Mouse (Mus musculus) limb, embryonic 11.5 days (tissue): ENCODE measurements at regions not wholly inside any gene's neighbourhood (a gene's known extent, or its start where the extent isn't known, plus 50 kb on each side); places are given as distances from the start of the nearest gene placed in this dataset.

Experiments used
- ATAC-seq: fragments of 200-750 bp; cut with Nextera tagmentation; 2 replicates; pipeline ENCODE4 v1.8.0; 2017; ENCODE audit warnings: low read depth; ENCODE audit not compliant: insufficient number of reproducible peaks, low FRiP score, low TSS enrichment
- DNase-seq: peaks from one replicate; pipeline ENCODE4 v3.0.0-alpha.2; 2015; ENCODE audit warnings: low spot score
- H3K27ac ChIP-seq: fragments of 300-500 bp; sonication (generic); replicated peaks from 2 replicates; pipeline ENCODE4 v1.5.1; 2014; ENCODE audit warnings: low read depth, mild to moderate bottlenecking, low read length
- H3K27me3 ChIP-seq: fragments of 300-500 bp; sonication (generic); 2 replicates; pipeline ENCODE4 v1.6.1; 2014; ENCODE audit warnings: mild to moderate bottlenecking, low read length, mixed read lengths; ENCODE audit not compliant: control insufficient read depth, insufficient read depth
- H3K36me3 ChIP-seq: fragments of 300-500 bp; sonication (generic); 2 replicates; pipeline ENCODE4 v1.6.1; 2014; ENCODE audit warnings: mild to moderate bottlenecking, low read length, moderate library complexity, mixed read lengths; ENCODE audit not compliant: control insufficient read depth, insufficient read depth
- H3K4me1 ChIP-seq: fragments of 300-500 bp; sonication (generic); 2 replicates; pipeline ENCODE4 v1.6.1; 2014; ENCODE audit warnings: low read length, mixed read lengths; ENCODE audit not compliant: control insufficient read depth, insufficient read depth
- H3K4me2 ChIP-seq: fragments of 300-500 bp; sonication (generic); 2 replicates; pipeline ENCODE4 v1.6.1; 2014; ENCODE audit warnings: low read depth, mild to moderate bottlenecking, moderate library complexity; ENCODE audit not compliant: severe bottlenecking
- H3K4me3 ChIP-seq: fragments of 300-500 bp; sonication (generic); 2 replicates; pipeline ENCODE4 v1.5.1; 2014; ENCODE audit warnings: low read depth, low read length
- H3K9ac ChIP-seq: fragments of 300-500 bp; sonication (generic); 2 replicates; pipeline ENCODE4 v1.6.1; 2014; ENCODE audit warnings: mild to moderate bottlenecking, low read length
- H3K9me3 ChIP-seq: fragments of 300-500 bp; sonication (generic); 2 replicates; pipeline ENCODE4 v1.6.1; 2016; ENCODE audit warnings: low read length; ENCODE audit not compliant: control insufficient read depth
- WGBS: fragments of 180-500 bp; shearing (Covaris S2); extraction: QIAGEN DNeasy Blood & Tissue Kit; methylation state at CpG from one replicate; pipeline ENCODE4 v1.1.7; 2014; 5-methylcytosine and 5-hydroxymethylcytosine counted together

DNA sequence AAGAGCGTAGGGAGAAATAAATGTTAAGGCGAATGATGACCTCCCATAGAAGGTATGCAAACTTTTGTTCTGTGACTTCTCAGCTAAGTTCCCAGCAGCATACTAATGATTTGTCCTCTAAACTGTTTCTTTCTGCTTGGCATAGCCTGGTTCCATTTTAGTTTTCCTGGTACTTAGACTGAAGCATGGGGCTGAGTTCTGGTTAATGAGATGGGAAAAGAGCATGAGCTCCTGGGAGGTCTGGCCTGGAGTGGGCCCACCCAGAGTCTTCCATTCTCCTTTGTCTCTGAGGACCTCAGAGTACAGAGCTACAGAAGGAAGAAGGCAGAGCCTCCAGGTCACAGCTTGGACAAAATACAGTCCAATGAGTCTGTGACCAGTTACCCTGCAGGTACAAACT is 586.9 kb upstream of the B3galt2 start:
- H3K9ac ChIP-seq = no peak overlapping the region
- no peaks in the 10 kb centered on the region for H3K36me3 ChIP-seq
- H3K27me3 ChIP-seq = no peaks in the 10 kb centered on the region
- no peak for DNase-seq
- H3K4me1 ChIP-seq = no peaks in the 10 kb centered on the region
- no peak overlapping the region for H3K4me2 ChIP-seq
- H3K9me3 ChIP-seq = no peaks in the 10 kb centered on the region
- H3K27ac ChIP-seq = no peak overlapping the region
- WGBS = 100% methylated on average over 2 of the region's 2 CpGs
- no peak for ATAC-seq
- H3K4me3 ChIP-seq = no peak overlapping the region

DNA sequence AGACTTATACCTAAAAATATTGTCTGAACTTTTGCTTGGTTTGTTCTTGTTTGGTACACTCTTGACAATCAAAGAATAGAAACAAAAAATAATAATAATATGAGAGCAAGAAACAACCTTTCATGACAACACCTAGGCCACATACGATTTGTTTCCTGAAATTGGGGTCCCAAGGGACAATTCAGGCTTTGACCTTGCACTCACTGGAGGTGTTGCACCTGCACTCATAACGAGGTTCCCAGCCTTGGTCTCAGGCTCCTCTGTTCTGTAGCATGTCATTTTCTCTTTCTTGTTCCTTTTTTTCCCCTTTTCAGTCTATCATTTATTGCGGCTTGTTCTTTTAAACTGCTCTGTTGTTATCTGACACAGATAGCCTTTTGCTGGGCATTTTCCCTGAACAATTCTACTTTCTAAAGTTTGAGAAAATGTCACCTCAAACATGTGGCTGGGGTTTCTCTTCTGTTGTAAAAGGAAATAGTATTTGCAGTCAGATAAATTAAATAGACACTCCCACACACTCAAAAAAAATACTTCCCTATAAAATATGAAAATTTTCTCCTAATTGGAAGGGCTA is 585.9 kb upstream of the B3galt2 start:
- Histone ChIP-seq H3K9me3 (no peaks in the 10 kb centered on the region), H3K36me3 (no peaks in the 10 kb centered on the region), H3K27ac (no peak overlapping the region), H3K4me3 (no peak overlapping the region), H3K9ac (no peak overlapping the region), H3K27me3 (no peaks in the 10 kb centered on the region), H3K4me1 (no peaks in the 10 kb centered on the region), H3K4me2 (no peak overlapping the region)
- ATAC-seq (0 out of 2 replicates have a peak, but pooled peaks have one; percentile 51), DNase-seq (no peak)
- WGBS = 69% methylated on average over 3 of the region's 3 CpGs

DNA sequence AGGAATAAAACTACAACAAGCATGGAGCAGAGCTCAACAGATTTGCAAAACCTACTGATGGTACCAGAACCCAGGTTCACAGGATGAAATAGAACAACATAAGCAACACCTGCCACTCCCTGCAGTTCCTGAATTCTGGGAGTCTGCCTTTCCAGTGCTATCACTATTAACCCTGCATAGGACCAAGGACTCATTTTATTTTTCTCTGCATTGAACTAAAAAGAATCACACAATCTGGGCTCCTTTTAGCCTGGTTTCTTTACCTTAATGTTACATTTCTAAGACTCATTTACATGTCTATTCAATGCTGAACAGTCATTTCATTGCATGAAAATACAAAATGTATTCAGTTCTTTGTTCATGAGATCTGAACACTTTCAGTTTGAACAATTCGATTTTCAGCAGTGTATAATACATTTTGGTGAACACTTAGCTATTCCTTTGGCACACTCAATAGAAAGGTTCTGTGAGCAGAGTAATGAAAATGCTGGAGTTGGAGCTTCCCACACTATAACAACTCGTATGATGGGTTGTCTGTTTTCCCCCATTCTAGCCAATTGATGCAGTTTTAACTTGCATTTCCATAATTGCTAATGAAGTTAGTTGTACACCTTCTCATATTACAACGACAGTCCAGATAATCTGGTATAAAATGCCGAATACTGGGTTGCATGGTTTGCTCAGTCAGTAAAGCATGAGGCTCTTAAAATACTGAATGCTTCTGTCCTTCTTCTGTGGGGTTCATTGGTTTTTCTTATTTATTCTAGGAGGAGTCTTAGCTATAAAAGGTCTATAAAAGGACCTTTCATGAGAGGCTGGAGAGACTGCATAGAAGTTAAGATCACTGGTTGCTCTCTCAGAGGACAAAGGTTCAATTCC is 579.5 kb upstream of the B3galt2 start:
- Histone ChIP-seq H3K9me3 (no peaks in the 10 kb centered on the region), H3K4me2 (no peak overlapping the region), H3K4me1 (no peaks in the 10 kb centered on the region), H3K9ac (no peak overlapping the region), H3K36me3 (no peaks in the 10 kb centered on the region), H3K27me3 (no peaks in the 10 kb centered on the region), H3K27ac (no peak overlapping the region), H3K4me3 (no peak overlapping the region)
- ATAC-seq (no peak), DNase-seq (no peak)
- WGBS = 71% methylated on average over 4 of the region's 4 CpGs

DNA sequence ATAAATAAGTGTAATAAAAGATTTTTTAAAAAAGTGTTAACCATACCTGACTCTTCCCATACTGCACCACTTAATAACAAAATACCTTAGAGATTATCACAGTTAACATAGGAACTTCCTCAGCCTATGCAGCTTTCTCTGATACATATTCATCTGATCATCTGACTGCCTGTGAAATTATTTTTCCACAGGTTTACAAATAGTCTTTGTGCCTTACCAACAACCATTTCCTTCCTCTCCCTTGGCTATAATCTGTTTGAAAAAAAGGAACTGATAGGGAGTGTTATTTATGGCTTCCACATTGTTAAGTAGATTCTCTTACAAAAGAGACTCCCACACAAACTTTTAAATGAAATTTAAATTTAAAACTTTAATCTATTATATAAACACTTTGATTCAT is 575.0 kb upstream of the B3galt2 start:
- H3K9ac ChIP-seq = no peak overlapping the region
- no peaks in the 10 kb centered on the region for H3K36me3 ChIP-seq
- H3K4me2 ChIP-seq = no peak overlapping the region
- no peaks in the 10 kb centered on the region for H3K4me1 ChIP-seq
- DNase-seq = no peak
- H3K27ac ChIP-seq = no peak overlapping the region
- H3K27me3 ChIP-seq = no peaks in the 10 kb centered on the region
- ATAC-seq = peak; percentile 27; the same call in 1 of the 2 replicates
- H3K9me3 ChIP-seq = no peaks in the 10 kb centered on the region
- no peak overlapping the region for H3K4me3 ChIP-seq

DNA sequence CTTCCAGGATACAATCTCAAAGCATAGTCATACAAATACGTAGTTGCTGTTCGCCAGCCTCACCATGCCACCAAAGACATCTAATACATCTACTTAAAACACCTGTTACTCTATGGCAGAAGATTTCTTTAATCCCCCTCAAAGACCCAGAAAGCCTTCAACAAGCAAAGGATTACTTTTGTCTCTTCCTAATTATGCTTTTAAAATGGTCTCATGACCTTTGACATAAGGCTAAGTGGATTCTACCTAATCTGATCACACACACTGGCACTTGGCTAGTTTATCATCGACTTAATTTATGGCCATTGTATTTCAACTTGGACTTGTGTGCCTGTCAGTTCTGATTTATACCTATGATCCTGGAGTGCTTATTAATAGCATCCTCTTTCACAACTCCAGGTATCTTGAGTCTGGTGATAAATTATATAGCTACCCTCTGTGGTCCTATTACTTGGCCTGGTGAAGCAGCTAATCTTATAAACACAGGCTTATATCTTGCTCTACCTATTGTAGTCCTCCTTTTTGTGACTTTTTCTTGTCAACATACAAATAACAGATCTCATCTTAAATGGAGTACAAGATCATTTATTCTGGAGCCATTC is 568.6 kb upstream of the B3galt2 start:
- 81% methylated on average over 3 of the region's 3 CpGs for WGBS
- H3K27ac ChIP-seq = no peak overlapping the region
- ATAC-seq (no peak), DNase-seq (no peak)
- no peak overlapping the region for H3K9ac ChIP-seq
- no peaks in the 10 kb centered on the region for H3K9me3 ChIP-seq
- H3K36me3 ChIP-seq = no peaks in the 10 kb centered on the region
- H3K4me1 ChIP-seq = no peaks in the 10 kb centered on the region
- no peaks in the 10 kb centered on the region for H3K27me3 ChIP-seq
- no peak overlapping the region for H3K4me2 ChIP-seq
- no peak overlapping the region for H3K4me3 ChIP-seq

DNA sequence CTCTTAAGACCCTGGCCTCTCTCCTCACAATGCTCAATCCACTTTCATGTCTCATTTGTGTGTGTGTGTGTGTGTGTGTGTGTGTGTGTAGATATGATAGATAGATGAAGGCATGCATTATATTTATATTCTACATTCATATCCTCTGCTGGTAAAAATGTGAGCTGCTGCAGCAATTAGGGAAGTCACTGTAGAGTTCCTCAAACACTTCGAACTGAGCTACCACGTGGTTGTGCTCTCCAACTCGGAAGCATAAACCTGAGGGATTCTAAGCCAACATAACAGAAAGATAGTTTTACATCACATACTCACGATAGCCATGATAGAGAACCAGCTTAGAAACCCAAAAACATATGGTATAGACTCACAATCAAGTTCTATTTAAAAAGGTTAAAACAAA is 565.5 kb upstream of the B3galt2 start:
- Histone ChIP-seq H3K9me3 (no peaks in the 10 kb centered on the region), H3K9ac (no peak overlapping the region), H3K4me3 (no peak overlapping the region), H3K36me3 (no peaks in the 10 kb centered on the region), H3K4me1 (no peaks in the 10 kb centered on the region), H3K27me3 (no peaks in the 10 kb centered on the region), H3K27ac (no peak overlapping the region), H3K4me2 (no peak overlapping the region)
- 81% methylated on average over 4 of the region's 4 CpGs for WGBS
- DNase-seq = no peak
- ATAC-seq = no peak

DNA sequence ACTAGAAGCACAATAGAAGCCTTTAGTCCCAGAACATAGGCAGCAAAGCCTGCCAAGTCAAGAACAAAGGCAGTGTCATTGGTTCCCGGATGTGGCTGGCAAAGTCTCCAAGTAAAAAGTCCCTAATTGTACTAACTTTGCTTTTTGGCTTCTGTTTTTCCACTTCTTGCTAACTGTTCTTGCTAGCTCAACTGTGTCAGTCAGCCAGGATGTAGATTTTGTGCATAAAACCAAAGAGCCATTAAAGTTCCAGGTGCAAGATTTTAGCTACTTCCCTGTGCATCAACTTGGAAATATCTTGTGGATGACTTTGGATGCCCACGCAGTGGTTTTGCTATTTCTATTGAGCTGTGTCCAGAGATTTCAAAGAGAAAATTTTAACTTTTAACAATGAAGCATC is 560.0 kb upstream of the B3galt2 start:
- no peak for DNase-seq
- no peaks in the 10 kb centered on the region for H3K4me1 ChIP-seq
- no peak overlapping the region for H3K4me3 ChIP-seq
- no peaks in the 10 kb centered on the region for H3K9me3 ChIP-seq
- H3K9ac ChIP-seq = no peak overlapping the region
- ATAC-seq = no peak
- WGBS = 89% methylated on average over 2 of the region's 2 CpGs
- H3K4me2 ChIP-seq = no peak overlapping the region
- H3K27me3 ChIP-seq = no peaks in the 10 kb centered on the region
- H3K27ac ChIP-seq = no peak overlapping the region
- no peaks in the 10 kb centered on the region for H3K36me3 ChIP-seq

DNA sequence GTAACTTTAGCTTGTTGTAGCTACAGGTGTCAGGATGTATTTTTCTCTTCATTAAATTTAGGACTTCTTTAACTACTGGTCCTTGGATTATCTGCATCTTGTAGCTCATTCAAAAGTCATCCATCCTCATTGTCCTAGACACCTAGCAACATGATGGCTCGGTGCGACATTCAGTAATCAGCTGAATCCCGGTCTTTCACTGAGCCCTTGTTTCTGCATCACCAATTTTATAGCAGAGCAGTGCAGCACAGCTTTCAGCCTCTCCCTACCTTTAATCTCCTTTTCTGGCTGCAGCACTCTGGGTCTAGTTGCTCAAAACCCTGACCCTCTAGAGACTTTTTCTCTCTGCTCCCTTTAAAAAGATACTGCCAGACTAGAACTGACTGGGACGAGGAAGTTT is 543.6 kb upstream of the B3galt2 start:
- DNase-seq = no peak
- 84% methylated on average over 4 of the region's 4 CpGs for WGBS
- Histone ChIP-seq H3K9ac (no peak overlapping the region), H3K9me3 (no peaks in the 10 kb centered on the region), H3K4me2 (no peak overlapping the region), H3K4me3 (no peak overlapping the region), H3K27ac (no peak overlapping the region), H3K36me3 (no peaks in the 10 kb centered on the region), H3K27me3 (no peaks in the 10 kb centered on the region), H3K4me1 (no peaks in the 10 kb centered on the region)
- ATAC-seq = no peak
